Mouse (Mus musculus): ENCODE measurements around the gene Atp6v1g2.

GRCm38 (mm10) chr17:35272249-35272648, 38.8 kb downstream of the Atp6v1g2 start:
- TF ChIP-seq EP300 (optimal IDR thresholded peaks at IDR 0.05) = no peak
- no peak for TF ChIP-seq CTCF (IDR thresholded peaks at IDR 0.05; ENCODE audit: low read depth)

Data from stomach, postnatal 0 days (tissue).